Mouse (Mus musculus) CH12.LX (cell line): ENCODE data around the gene Thbs4.

Experiments used
- CTCF ChIP-seq, 2 experiments: IDR thresholded peaks in 1 of 2; conservative IDR thresholded peaks in 1 of 2; 2 replicates each; pipeline ENCODE4 v1.5.1; 2011 to 2012; ENCODE audit warnings: low read depth in 2 of 2, low read length in 2 of 2, improper control_type of control experiment in 1 of 2, inconsistent platforms in 1 of 2, mild to moderate bottlenecking in 1 of 2, moderate library complexity in 1 of 2
- ELF1 ChIP-seq: IDR thresholded peaks from 2 replicates; pipeline ENCODE4 v1.6.1; 2014; ENCODE audit warnings: low read depth, mild to moderate bottlenecking, inconsistent platforms, low read length, improper control_type of control experiment
- ETS1 ChIP-seq: conservative IDR thresholded peaks from 2 replicates; pipeline ENCODE4 v1.6.1; 2012; ENCODE audit warnings: low read depth, mild to moderate bottlenecking, inconsistent platforms, low read length, improper control_type of control experiment, moderate library complexity
- HCFC1 ChIP-seq: IDR thresholded peaks from 2 replicates; pipeline ENCODE4 v1.6.1; 2012; ENCODE audit warnings: low read depth, mild to moderate bottlenecking, inconsistent platforms, low read length, improper control_type of control experiment
- MAFK ChIP-seq: IDR thresholded peaks from 2 replicates; pipeline ENCODE4 v1.6.1; 2011; ENCODE audit warnings: low read length, improper control_type of control experiment; ENCODE audit not compliant: insufficient replicate concordance
- MEF2A ChIP-seq: IDR thresholded peaks from 2 replicates; pipeline ENCODE4 v1.6.1; 2014; ENCODE audit warnings: low read depth, mild to moderate bottlenecking, inconsistent platforms, low read length, improper control_type of control experiment, borderline replicate concordance
- MXI1 ChIP-seq: IDR thresholded peaks from 2 replicates; pipeline ENCODE4 v1.6.1; 2011; ENCODE audit warnings: mild to moderate bottlenecking, low read depth, low read length, improper control_type of control experiment
- MYC ChIP-seq: IDR thresholded peaks from 2 replicates; pipeline ENCODE4 v1.6.1; 2011; ENCODE audit warnings: low read depth, mild to moderate bottlenecking, improper control_type of control experiment, low read length
- NELFE ChIP-seq: IDR thresholded peaks from 2 replicates; pipeline ENCODE4 v1.6.1; 2011; ENCODE audit warnings: low read depth, low read length, improper control_type of control experiment
- POLR2A ChIP-seq: IDR thresholded peaks from 2 replicates; pipeline ENCODE4 v1.6.1; 2011; ENCODE audit warnings: low read depth, mild to moderate bottlenecking, improper control_type of control experiment, low read length
- POLR2AphosphoS2 ChIP-seq: IDR thresholded peaks from 2 replicates; pipeline ENCODE4 v1.6.1; 2011; ENCODE audit warnings: low read depth, low read length, improper control_type of control experiment
- RCOR1 ChIP-seq: conservative IDR thresholded peaks from 2 replicates; pipeline ENCODE4 v1.6.1; 2012; ENCODE audit warnings: low read depth, mild to moderate bottlenecking, inconsistent platforms, low read length, improper control_type of control experiment
- ZMIZ1 ChIP-seq: IDR thresholded peaks from 2 replicates; pipeline ENCODE4 v1.6.1; 2012; ENCODE audit warnings: low read depth, mild to moderate bottlenecking, inconsistent platforms, low read length, improper control_type of control experiment

GRCm38 (mm10) chr13:92793636-92794035 lies 982 bp downstream of the Thbs4 start:
- TF ChIP-seq POLR2A (no peak), MEF2A (no peak), RCOR1 (no peak), CTCF (conservative IDR thresholded peaks at IDR 0.05 in 1 of 2, IDR thresholded peaks at IDR 0.05 in 1 of 2; ENCODE audit: low read depth in 2 of 2, low read length in 2 of 2) (no peak), ETS1 (no peak), MAFK (no peak), NELFE (no peak), HCFC1 (no peak), MXI1 (no peak), ZMIZ1 (no peak), POLR2AphosphoS2 (no peak), ELF1 (no peak), MYC (no peak)
